Mouse (Mus musculus): ENCODE measurements around the gene Espn. TPM values are rescaled to one million over a fixed set of nuclear protein-coding genes. Genes with fewer than 3 reads are reported as not detected.

Espn gene
- polyA plus RNA-seq, 2 experiments, result 1.7 TPM

DNA sequence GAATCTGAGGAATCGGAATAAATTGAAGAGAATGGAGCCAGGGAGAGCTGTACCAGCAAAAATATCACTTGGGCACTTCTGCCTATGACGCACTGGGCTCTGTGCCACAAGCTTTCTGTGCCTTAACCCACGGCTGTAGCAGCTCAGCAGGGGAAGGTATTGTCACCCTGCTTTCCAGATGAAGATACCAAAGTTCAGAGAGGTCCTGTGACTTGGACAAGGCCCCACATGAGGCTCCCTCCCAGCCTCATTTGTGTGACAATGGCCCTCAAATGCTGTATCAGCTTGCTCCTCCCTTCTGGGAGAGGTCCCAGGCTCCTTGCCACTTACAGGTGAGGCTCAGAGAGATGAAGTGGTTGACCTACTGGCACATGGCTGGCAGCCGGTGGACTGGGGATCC, 64.0 kb downstream of the Espn start:
- Histone ChIP-seq H3K4me1 (ENCODE audit: control insufficient read depth, insufficient read depth, low read length) (peaks cover 13% of the 10 kb centered on the region), H3K27me3 (ENCODE audit: control insufficient read depth, insufficient read depth, low read length) (no peaks in the 10 kb centered on the region), H3K36me3 (ENCODE audit: control insufficient read depth, insufficient read depth, low read length) (peaks cover 10% of the 10 kb centered on the region; the same call in 1 of the 2 replicates), H3K9me3 (ENCODE audit: control insufficient read depth, low read length) (no peaks in the 10 kb centered on the region), H3K4me2 (replicated peaks; ENCODE audit: low read depth, low read length, severe bottlenecking) (peak overlapping the region; percentile 76), H3K27ac (replicated peaks; ENCODE audit: low read depth, low read length) (no peak overlapping the region), H3K4me3 (replicated peaks; ENCODE audit: low read length) (peak overlapping the region; percentile 80), H3K9ac (ENCODE audit: low read depth, low read length, severe bottlenecking) (0 out of 2 replicates have a peak overlapping the region, but pooled peaks have one; percentile 90)
- DNase-seq (ENCODE audit: low spot score), result no peak
- no peak for ATAC-seq (ENCODE audit: low FRiP score, low read depth)
- 50% methylated on average over 4 of the region's 4 CpGs for WGBS
- TF ChIP-seq POLR2A (IDR thresholded peaks at IDR 0.05; ENCODE audit: borderline replicate concordance, extremely low read depth, insufficient read depth, insufficient read length), result no peak

GRCm38 (mm10) chr4:152087211-152088081, 64.7 kb downstream of the Espn start:
- no peaks in the 10 kb centered on the region for H3K27me3 ChIP-seq (ENCODE audit: control insufficient read depth, insufficient read depth, low read length)
- WGBS, result 3% methylated on average over 12 of the region's 12 CpGs
- H3K9ac ChIP-seq (ENCODE audit: low read depth, low read length, severe bottlenecking), result peak overlapping the region; percentile 90
- no peak for ATAC-seq (ENCODE audit: low FRiP score, low read depth)
- H3K4me2 ChIP-seq (replicated peaks; ENCODE audit: low read depth, low read length, severe bottlenecking), result peak overlapping the region; percentile 76
- H3K27ac ChIP-seq (replicated peaks; ENCODE audit: low read depth, low read length), result no peak overlapping the region; the same call in 1 of the 2 replicates
- H3K9me3 ChIP-seq (ENCODE audit: control insufficient read depth, low read length), result no peaks in the 10 kb centered on the region
- no peak for DNase-seq (ENCODE audit: low spot score)
- peaks cover 10% of the 10 kb centered on the region; the same call in 1 of the 2 replicates for H3K36me3 ChIP-seq (ENCODE audit: control insufficient read depth, insufficient read depth, low read length)
- TF ChIP-seq POLR2A (IDR thresholded peaks at IDR 0.05; ENCODE audit: borderline replicate concordance, extremely low read depth, insufficient read depth, insufficient read length), result no peak
- H3K4me1 ChIP-seq (ENCODE audit: control insufficient read depth, insufficient read depth, low read length), result peaks cover 13% of the 10 kb centered on the region
- H3K4me3 ChIP-seq (replicated peaks; ENCODE audit: low read length), result peak overlapping the region; percentile 80

DNA sequence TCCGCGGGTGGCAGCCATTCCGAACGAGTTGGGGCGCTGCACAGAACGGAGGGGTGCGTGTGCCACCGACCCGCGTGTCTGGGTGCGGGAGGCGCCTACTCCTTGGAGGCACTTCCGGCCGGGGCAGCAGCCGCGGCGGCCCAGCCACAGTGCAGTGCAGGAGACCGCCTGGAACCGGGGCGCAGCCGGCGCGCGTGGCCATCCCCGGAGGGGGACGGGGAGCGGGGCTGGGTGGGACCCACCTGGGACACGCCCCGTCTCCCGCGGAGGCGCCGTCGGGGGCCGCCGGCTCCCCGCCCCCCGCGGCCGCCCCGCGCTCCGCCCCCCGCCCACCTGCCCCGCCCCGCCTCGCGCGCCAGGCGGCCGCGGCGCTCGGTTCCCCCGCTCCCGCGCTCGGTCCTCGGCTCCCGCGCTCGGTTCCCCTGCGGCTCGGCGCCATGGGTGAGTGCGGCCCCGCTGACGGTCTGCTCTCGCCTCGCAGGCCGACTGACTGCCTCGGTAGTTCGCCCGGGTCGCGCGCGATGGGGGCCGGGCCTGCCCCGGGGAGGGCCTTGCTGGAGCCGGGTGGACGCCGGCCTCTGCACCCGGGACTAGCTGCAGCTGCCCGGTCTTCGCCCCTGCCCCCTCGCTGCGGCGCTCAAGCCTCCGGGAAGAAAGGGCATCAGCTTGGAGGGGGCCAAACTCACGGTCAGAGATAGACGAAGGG, 65.5 kb downstream of the Espn start:
- H3K27ac ChIP-seq (replicated peaks; ENCODE audit: low read depth, low read length), result no peak overlapping the region; the same call in 1 of the 2 replicates
- no peaks in the 10 kb centered on the region for H3K9me3 ChIP-seq (ENCODE audit: control insufficient read depth, low read length)
- WGBS, result 0% methylated on average over 37 of the region's 92 CpGs
- peak overlapping the region; percentile 90 for H3K9ac ChIP-seq (ENCODE audit: low read depth, low read length, severe bottlenecking)
- peaks cover 10% of the 10 kb centered on the region; the same call in 1 of the 2 replicates for H3K36me3 ChIP-seq (ENCODE audit: control insufficient read depth, insufficient read depth, low read length)
- 0 out of 2 replicates have a peak, but pooled peaks have one; percentile 33 for TF ChIP-seq POLR2A (IDR thresholded peaks at IDR 0.05; ENCODE audit: borderline replicate concordance, extremely low read depth, insufficient read depth, insufficient read length)
- H3K4me2 ChIP-seq (replicated peaks; ENCODE audit: low read depth, low read length, severe bottlenecking), result peak overlapping the region; percentile 76
- H3K4me3 ChIP-seq (replicated peaks; ENCODE audit: low read length), result peak overlapping the region; percentile 80
- DNase-seq (ENCODE audit: low spot score), result peak; percentile 53
- peaks cover 13% of the 10 kb centered on the region for H3K4me1 ChIP-seq (ENCODE audit: control insufficient read depth, insufficient read depth, low read length)
- H3K27me3 ChIP-seq (ENCODE audit: control insufficient read depth, insufficient read depth, low read length), result no peaks in the 10 kb centered on the region
- peak; percentile 87 for ATAC-seq (ENCODE audit: low FRiP score, low read depth)

- Histone ChIP-seq H3K27ac (replicated peaks; ENCODE audit: low read depth, low read length) (no peak overlapping the region), H3K4me1 (ENCODE audit: control insufficient read depth, insufficient read depth, low read length) (peaks cover 13% of the 10 kb centered on the region), H3K27me3 (ENCODE audit: control insufficient read depth, insufficient read depth, low read length) (no peaks in the 10 kb centered on the region), H3K4me3 (replicated peaks; ENCODE audit: low read length) (no peak overlapping the region), H3K9me3 (ENCODE audit: control insufficient read depth, low read length) (no peaks in the 10 kb centered on the region), H3K36me3 (ENCODE audit: control insufficient read depth, insufficient read depth, low read length) (peaks cover 3% of the 10 kb centered on the region; the same call in 1 of the 2 replicates), H3K4me2 (replicated peaks; ENCODE audit: low read depth, low read length, severe bottlenecking) (no peak overlapping the region), H3K9ac (ENCODE audit: low read depth, low read length, severe bottlenecking) (no peak overlapping the region)
- WGBS, result 75% methylated on average over 7 of the region's 7 CpGs
- DNase-seq (ENCODE audit: low spot score) (no peak), ATAC-seq (ENCODE audit: low FRiP score, low read depth) (no peak)
- no peak for TF ChIP-seq POLR2A (IDR thresholded peaks at IDR 0.05; ENCODE audit: borderline replicate concordance, extremely low read depth, insufficient read depth, insufficient read length)
Observed at GRCm38 (mm10) chr4:152084616-152085015, 67.6 kb downstream of the Espn start.

GRCm38 (mm10) chr4:152083611-152084220, 68.5 kb downstream of the Espn start:
- no peaks in the 10 kb centered on the region for H3K27me3 ChIP-seq (ENCODE audit: control insufficient read depth, insufficient read depth, low read length)
- H3K4me1 ChIP-seq (ENCODE audit: control insufficient read depth, insufficient read depth, low read length), result peaks cover 13% of the 10 kb centered on the region
- TF ChIP-seq POLR2A (IDR thresholded peaks at IDR 0.05; ENCODE audit: borderline replicate concordance, extremely low read depth, insufficient read depth, insufficient read length), result no peak
- no peaks in the 10 kb centered on the region for H3K36me3 ChIP-seq (ENCODE audit: control insufficient read depth, insufficient read depth, low read length)
- no peak overlapping the region for H3K4me2 ChIP-seq (replicated peaks; ENCODE audit: low read depth, low read length, severe bottlenecking)
- no peak overlapping the region for H3K9ac ChIP-seq (ENCODE audit: low read depth, low read length, severe bottlenecking)
- DNase-seq (ENCODE audit: low spot score) (no peak), ATAC-seq (ENCODE audit: low FRiP score, low read depth) (no peak)
- no peak overlapping the region for H3K27ac ChIP-seq (replicated peaks; ENCODE audit: low read depth, low read length)
- H3K9me3 ChIP-seq (ENCODE audit: control insufficient read depth, low read length), result no peaks in the 10 kb centered on the region
- WGBS, result 56% methylated on average over 6 of the region's 7 CpGs
- H3K4me3 ChIP-seq (replicated peaks; ENCODE audit: low read length), result no peak overlapping the region

All from limb, embryonic 14.5 days (tissue).